Mouse (Mus musculus): Measurements from ENCODE around the gene Olfr508. TPM values are rescaled to one million over a fixed set of nuclear protein-coding genes. Genes with fewer than 3 reads are reported as not detected.

Gene Olfr508
- polyA plus RNA-seq, 1 experiment: not detected

GRCm38 (mm10) chr7:108666118-108666517 is 36.3 kb downstream of the Olfr508 start, which contains the start of gene Olfr510:
Gene Olfr510 (plus strand): TSS chr7:108666418.
- TF ChIP-seq POLR2A (IDR thresholded peaks at IDR 0.05; ENCODE audit: borderline replicate concordance, control insufficient read depth, low read depth, low read length) (no peak), CTCF (IDR thresholded peaks at IDR 0.05; ENCODE audit: control insufficient read depth, insufficient read depth, low read length) (no peak)
- Histone ChIP-seq H3K27ac (ENCODE audit: control insufficient read depth, insufficient read depth, low read depth, low read length, poor library complexity) (no peak within 1 kb of the TSS), H3K4me1 (ENCODE audit: control insufficient read depth, insufficient read depth, low read length) (no peaks in the 10 kb centered on the region), H3K4me3 (replicated peaks; ENCODE audit: control insufficient read depth, low read depth, low read length) (no peak within 1 kb of the TSS)
- 85% methylated on average over 1 of the region's 1 CpGs for WGBS

- Histone ChIP-seq H3K27ac (ENCODE audit: control insufficient read depth, insufficient read depth, low read depth, low read length, poor library complexity) (no peak overlapping the region), H3K4me3 (replicated peaks; ENCODE audit: control insufficient read depth, low read depth, low read length) (no peak overlapping the region), H3K4me1 (ENCODE audit: control insufficient read depth, insufficient read depth, low read length) (no peaks in the 10 kb centered on the region)
- WGBS: 65% methylated on average over 1 of the region's 1 CpGs
- TF ChIP-seq CTCF (IDR thresholded peaks at IDR 0.05; ENCODE audit: control insufficient read depth, insufficient read depth, low read length) (no peak), POLR2A (IDR thresholded peaks at IDR 0.05; ENCODE audit: borderline replicate concordance, control insufficient read depth, low read depth, low read length) (no peak)
These were observed 41.3 kb downstream of the Olfr508 start for GRCm38 (mm10) chr7:108671058-108671457.

- no peaks in the 10 kb centered on the region for H3K4me1 ChIP-seq (ENCODE audit: control insufficient read depth, insufficient read depth, low read length)
- TF ChIP-seq POLR2A (IDR thresholded peaks at IDR 0.05; ENCODE audit: borderline replicate concordance, control insufficient read depth, low read depth, low read length) (no peak), CTCF (IDR thresholded peaks at IDR 0.05; ENCODE audit: control insufficient read depth, insufficient read depth, low read length) (no peak)
- no peak overlapping the region for H3K27ac ChIP-seq (ENCODE audit: control insufficient read depth, insufficient read depth, low read depth, low read length, poor library complexity)
- H3K4me3 ChIP-seq (replicated peaks; ENCODE audit: control insufficient read depth, low read depth, low read length): no peak overlapping the region
- 68% methylated on average over 4 of the region's 4 CpGs for WGBS
These were observed 49.1 kb downstream of the Olfr508 start for GRCm38 (mm10) chr7:108678886-108679285.

Other genes starting within 250 kb of the Olfr508 start
- gene Olfr495, start 236.8 kb upstream of the Olfr508 start, polyA plus RNA-seq (2011; ENCODE audit: insufficient read depth, insufficient read length, low replicate concordance, missing spikeins): not detected in 2 replicates
- gene Olfr497, start 209.6 kb upstream of the Olfr508 start, polyA plus RNA-seq (2011; ENCODE audit: insufficient read depth, insufficient read length, low replicate concordance, missing spikeins): not detected in 2 replicates
- not detected in 2 replicates for gene Olfr498, start 164.7 kb upstream of the Olfr508 start, polyA plus RNA-seq (2011; ENCODE audit: insufficient read depth, insufficient read length, low replicate concordance, missing spikeins)
- not detected in 2 replicates for gene Olfr502, start 104.9 kb upstream of the Olfr508 start, polyA plus RNA-seq (2011; ENCODE audit: insufficient read depth, insufficient read length, low replicate concordance, missing spikeins)
- not detected in 2 replicates for gene Olfr503, start 85.5 kb upstream of the Olfr508 start, polyA plus RNA-seq (2011; ENCODE audit: insufficient read depth, insufficient read length, low replicate concordance, missing spikeins)
- gene Olfr504, start 64.2 kb upstream of the Olfr508 start, polyA plus RNA-seq (2011; ENCODE audit: insufficient read depth, insufficient read length, low replicate concordance, missing spikeins): not detected in 2 replicates
- gene Olfr506, start 19.2 kb upstream of the Olfr508 start, polyA plus RNA-seq (2011; ENCODE audit: insufficient read depth, insufficient read length, low replicate concordance, missing spikeins): not detected in 2 replicates
- gene Olfr507, start 8.2 kb upstream of the Olfr508 start, polyA plus RNA-seq (2011; ENCODE audit: insufficient read depth, insufficient read length, low replicate concordance, missing spikeins): not detected in 2 replicates
- gene Olfr509, start 21.9 kb downstream of the Olfr508 start, polyA plus RNA-seq (2011; ENCODE audit: insufficient read depth, insufficient read length, low replicate concordance, missing spikeins): not detected in 2 replicates
- gene Olfr510, start 36.4 kb downstream of the Olfr508 start, polyA plus RNA-seq (2011; ENCODE audit: insufficient read depth, insufficient read length, low replicate concordance, missing spikeins): not detected in 2 replicates
- not detected in 2 replicates for gene Olfr512, start 83.3 kb downstream of the Olfr508 start, polyA plus RNA-seq (2011; ENCODE audit: insufficient read depth, insufficient read length, low replicate concordance, missing spikeins)
- gene Olfr513, start 121.0 kb downstream of the Olfr508 start, polyA plus RNA-seq (2011; ENCODE audit: insufficient read depth, insufficient read length, low replicate concordance, missing spikeins): not detected in 2 replicates
- not detected in 2 replicates for gene Olfr514, start 196.0 kb downstream of the Olfr508 start, polyA plus RNA-seq (2011; ENCODE audit: insufficient read depth, insufficient read length, low replicate concordance, missing spikeins)
- not detected in 2 replicates for gene Olfr516, start 220.5 kb downstream of the Olfr508 start, polyA plus RNA-seq (2011; ENCODE audit: insufficient read depth, insufficient read length, low replicate concordance, missing spikeins)
- not detected in 2 replicates for gene Olfr517, start 242.4 kb downstream of the Olfr508 start, polyA plus RNA-seq (2011; ENCODE audit: insufficient read depth, insufficient read length, low replicate concordance, missing spikeins)

Data from bone marrow, adult 2 months (tissue).